Mouse (Mus musculus) embryonic facial prominence, embryonic 12.5 days (tissue): ENCODE data around the gene Fam129c. TPM values are rescaled to one million over a fixed set of nuclear protein-coding genes. Genes with fewer than 3 reads are reported as not detected.

ENCODE experiments used
- ATAC-seq: fragments of 200-750 bp; cut with Nextera tagmentation; 2 replicates; pipeline ENCODE4 v1.8.0; 2017; ENCODE audit not compliant: insufficient number of reproducible peaks, insufficient read depth, low FRiP score, low TSS enrichment
- H3K27ac ChIP-seq: fragments of 300-500 bp; sonication (generic); 2 replicates; pipeline ENCODE4 v1.5.1; 2016; ENCODE audit warnings: mild to moderate bottlenecking
- H3K27me3 ChIP-seq: fragments of 300-500 bp; sonication (generic); 2 replicates; pipeline ENCODE4 v1.6.1; 2016; ENCODE audit warnings: mild to moderate bottlenecking, moderate library complexity
- H3K36me3 ChIP-seq: fragments of 300-500 bp; sonication (generic); 2 replicates; pipeline ENCODE4 v1.6.1; 2016; ENCODE audit warnings: mild to moderate bottlenecking
- H3K4me1 ChIP-seq: fragments of 300-500 bp; sonication (generic); 2 replicates; pipeline ENCODE4 v1.6.1; 2016
- H3K4me2 ChIP-seq: fragments of 300-500 bp; sonication (generic); replicated peaks from 2 replicates; pipeline ENCODE4 v1.6.1; 2016; ENCODE audit warnings: mild to moderate bottlenecking, moderate library complexity
- H3K4me3 ChIP-seq: fragments of 300-500 bp; sonication (generic); 2 replicates; pipeline ENCODE4 v1.5.1; 2016; ENCODE audit warnings: mild to moderate bottlenecking
- H3K9ac ChIP-seq: fragments of 300-500 bp; sonication (generic); 2 replicates; pipeline ENCODE4 v1.6.1; 2016; ENCODE audit warnings: mild to moderate bottlenecking, moderate library complexity
- H3K9me3 ChIP-seq: fragments of 300-500 bp; sonication (generic); 2 replicates; pipeline ENCODE4 v1.6.1; 2016; ENCODE audit warnings: mild to moderate bottlenecking, moderate library complexity
- WGBS: fragments of 180-500 bp; shearing (Covaris S2); methylation state at CpG from one replicate; pipeline ENCODE4 v1.1.7; 2016; 5-methylcytosine and 5-hydroxymethylcytosine counted together
- microRNA-seq: library from miRNA; unstranded; fragments of <30 nt; microRNA quantifications from one replicate; pipeline ENCODE4, GENCODE M21; 2017
- polyA plus RNA-seq: library from polyadenylated mRNA; unstranded; fragments of >200 nt; fragmentation: Nextera tagmentation; extraction: Ambion mirVana; gene quantifications from 2 replicates; pipeline ENCODE4 v1.2.1, GENCODE M21; 2016

The Fam129c gene
- polyA plus RNA-seq, 1 experiment from 2014 or later = 4.5 TPM

DNA sequence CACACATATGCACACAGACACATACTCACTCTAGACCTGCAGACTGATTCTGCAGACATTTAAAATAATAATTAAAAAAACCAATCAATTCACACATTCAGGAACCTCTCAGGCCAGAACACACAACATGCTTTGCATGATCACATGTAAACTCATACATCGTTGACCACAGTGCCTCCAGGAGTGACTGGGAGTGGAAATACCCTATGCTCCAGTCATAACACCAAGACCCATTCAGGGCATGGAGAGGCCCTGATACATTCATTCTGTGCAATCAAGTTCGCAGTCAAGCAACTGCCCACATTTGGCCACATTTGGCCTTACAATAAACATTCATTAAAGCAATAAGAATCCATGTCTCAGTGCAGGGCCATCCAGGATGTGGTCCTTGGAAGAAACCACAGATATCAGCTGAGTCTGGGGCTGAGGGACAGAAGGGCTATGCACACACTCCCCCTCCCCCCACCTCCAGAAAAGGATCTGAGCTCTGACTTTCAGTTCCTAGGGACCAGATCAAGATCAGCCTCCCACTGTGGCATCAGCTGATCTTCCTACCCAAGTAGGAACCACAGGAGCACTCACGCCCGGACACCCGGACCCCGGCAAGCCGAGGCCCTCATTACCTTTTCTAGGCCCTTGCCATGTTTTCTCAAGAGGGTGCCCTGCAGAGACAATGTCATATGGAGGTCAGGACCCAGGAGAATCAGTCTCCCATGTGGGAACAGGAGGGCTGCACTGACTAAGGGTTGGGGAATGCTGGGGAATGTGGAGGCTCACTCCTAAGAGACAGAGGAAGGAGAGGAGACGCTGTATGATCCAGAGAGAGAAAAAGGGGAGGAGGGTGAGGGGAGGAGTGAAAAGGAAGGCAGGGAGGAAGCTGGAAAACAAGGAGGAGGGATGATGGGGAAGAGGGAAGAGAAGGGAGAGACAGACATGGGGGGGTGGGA is 40.0 kb downstream of the Fam129c start:
- no peak overlapping the region for H3K4me3 ChIP-seq
- H3K9me3 ChIP-seq = peaks cover 7% of the 10 kb centered on the region; the same call in 1 of the 2 replicates
- no peak overlapping the region for H3K4me2 ChIP-seq
- peaks cover 8% of the 10 kb centered on the region; the same call in 1 of the 2 replicates for H3K4me1 ChIP-seq
- whole genome bisulfite sequencing = 63% methylated on average over 8 of the region's 8 CpGs
- no peaks in the 10 kb centered on the region for H3K36me3 ChIP-seq
- no peak overlapping the region for H3K27ac ChIP-seq
- no peak overlapping the region for H3K9ac ChIP-seq
- ATAC-seq = no peak
- H3K27me3 ChIP-seq = peaks cover 26% of the 10 kb centered on the region

DNA sequence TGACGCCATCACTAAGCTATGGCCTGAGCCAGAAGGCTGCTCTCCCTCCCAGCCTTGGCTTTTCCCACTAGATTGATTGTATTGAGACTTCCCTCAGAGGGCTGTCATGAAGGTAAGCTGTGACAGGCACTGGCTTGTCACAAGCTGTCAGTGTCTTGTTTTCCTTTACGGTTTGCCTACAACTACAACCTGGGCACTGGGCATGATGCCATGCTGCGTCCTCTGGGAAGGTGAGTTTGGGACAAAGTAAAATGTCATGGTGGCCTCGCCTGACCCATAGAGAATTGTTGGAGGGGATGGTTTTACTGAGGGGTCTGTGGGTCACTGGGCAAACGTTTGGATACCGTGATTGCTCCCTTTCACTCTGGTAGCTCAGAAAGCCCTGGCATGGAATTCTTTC is 40.9 kb downstream of the Fam129c start:
- Histone ChIP-seq H3K4me2 (no peak overlapping the region), H3K4me3 (no peak overlapping the region), H3K27me3 (peaks cover 17% of the 10 kb centered on the region), H3K36me3 (no peaks in the 10 kb centered on the region), H3K27ac (no peak overlapping the region), H3K9me3 (no peaks in the 10 kb centered on the region), H3K9ac (no peak overlapping the region), H3K4me1 (peaks cover 8% of the 10 kb centered on the region; the same call in 1 of the 2 replicates)
- 71% methylated on average over 6 of the region's 6 CpGs for WGBS
- ATAC-seq = no peak

DNA sequence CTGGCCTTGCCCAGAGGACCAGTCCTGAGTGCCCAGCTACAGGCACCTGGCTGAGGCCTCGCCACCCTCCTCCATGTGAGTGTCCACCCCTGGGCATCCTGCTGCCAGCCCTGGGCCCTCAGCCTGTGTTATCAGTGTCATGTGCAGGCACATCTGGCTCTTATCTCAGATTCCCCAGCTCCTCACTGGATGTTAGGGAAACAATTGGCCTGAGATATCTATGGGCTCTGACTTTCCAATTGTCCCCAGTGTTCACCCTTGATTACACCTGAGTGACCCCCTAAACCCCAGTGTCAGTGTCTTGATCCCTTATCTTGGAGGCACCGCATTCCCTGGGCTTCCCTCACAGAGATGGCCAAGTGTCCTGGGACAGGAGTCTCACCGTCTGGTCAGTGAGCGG is 41.9 kb downstream of the Fam129c start:
- WGBS = 90% methylated on average over 4 of the region's 4 CpGs

DNA sequence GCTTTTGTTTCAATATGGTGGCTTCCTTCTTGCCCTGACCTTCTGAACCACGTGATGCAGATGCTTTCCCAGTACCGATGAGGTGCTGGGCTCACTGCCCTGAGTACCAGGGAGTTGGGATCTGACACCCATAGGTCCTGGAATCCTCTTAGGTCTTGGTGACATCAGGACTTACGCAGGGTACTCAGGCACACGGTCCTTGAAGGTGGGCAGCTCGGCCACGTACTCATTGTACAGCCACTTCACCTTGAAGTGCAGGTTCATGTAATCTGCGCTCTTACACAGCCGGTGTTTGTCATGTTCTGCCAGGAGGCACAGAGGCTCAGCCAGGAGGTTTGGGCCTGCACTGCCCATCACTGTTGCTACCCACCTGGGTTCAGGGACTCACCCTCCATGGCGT is 48.1 kb downstream of the Fam129c start:
- Histone ChIP-seq H3K9me3 (no peaks in the 10 kb centered on the region), H3K4me3 (no peak overlapping the region), H3K27ac (no peak overlapping the region), H3K4me1 (no peaks in the 10 kb centered on the region), H3K36me3 (no peaks in the 10 kb centered on the region), H3K4me2 (no peak overlapping the region), H3K27me3 (no peaks in the 10 kb centered on the region), H3K9ac (no peak overlapping the region)
- ATAC-seq = no peak
- 76% methylated on average over 9 of the region's 9 CpGs for WGBS

More for the DNA sequence above, 41.9 kb downstream of the Fam129c start:
- Histone ChIP-seq H3K9me3 (no peaks in the 10 kb centered on the region), H3K36me3 (no peaks in the 10 kb centered on the region), H3K9ac (no peak overlapping the region), H3K27ac (no peak overlapping the region), H3K4me3 (no peak overlapping the region), H3K4me1 (peaks cover 5% of the 10 kb centered on the region; the same call in 1 of the 2 replicates), H3K4me2 (no peak overlapping the region), H3K27me3 (peaks cover 12% of the 10 kb centered on the region; the same call in 1 of the 2 replicates)
- no peak for ATAC-seq

DNA sequence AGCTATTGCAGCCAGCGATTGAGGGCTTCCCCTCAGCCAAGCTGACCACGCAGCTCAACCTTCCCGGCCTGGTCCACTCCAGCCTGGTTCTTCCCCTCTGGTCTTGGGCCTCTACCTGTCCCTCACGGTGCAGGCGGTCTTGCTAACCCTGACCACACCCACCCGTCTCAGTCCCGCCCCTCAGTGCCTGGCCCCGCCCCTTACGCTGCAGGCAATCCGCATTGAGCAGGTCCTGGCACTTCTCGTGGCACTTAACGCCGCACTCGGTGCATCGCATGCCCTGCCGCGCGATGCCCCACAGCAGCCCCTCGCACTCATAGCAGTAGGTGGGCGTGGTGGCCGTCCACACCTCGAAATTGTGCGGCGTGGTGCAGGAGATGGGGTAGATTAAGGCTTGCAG is 57.2 kb downstream of the Fam129c start:
- ATAC-seq = no peak

More for the DNA sequence above, 57.2 kb downstream of the Fam129c start:
- Histone ChIP-seq H3K4me1 (0 out of 2 replicates have a peak, but pooled peaks cover 5% of the 10 kb centered on the region), H3K27ac (no peak overlapping the region), H3K4me2 (peak overlapping the region; percentile 23), H3K9me3 (no peaks in the 10 kb centered on the region), H3K27me3 (peaks cover 78% of the 10 kb centered on the region), H3K36me3 (no peaks in the 10 kb centered on the region), H3K9ac (no peak overlapping the region), H3K4me3 (peak overlapping the region; percentile 9; the same call in 1 of the 2 replicates)
- 2% methylated on average over 24 of the region's 24 CpGs for WGBS

Small RNA genes within 50 kb of the gene (microRNA-seq; reads per million reads assigned to microRNA genes)
- gene Mir6769b = not detected

Other genes starting within 250 kb of the Fam129c start
- 85.4 and 89.2 TPM in 2 replicates for gene Use1, start 230.8 kb upstream of the Fam129c start, polyA plus RNA-seq
- 5.4 and 5.6 TPM in 2 replicates for gene Ocel1, start 226.3 kb upstream of the Fam129c start, polyA plus RNA-seq
- 71.0 and 72.7 TPM in 2 replicates for gene Nr2f6, start 215.7 kb upstream of the Fam129c start, polyA plus RNA-seq
- gene Ushbp1, start 201.8 kb upstream of the Fam129c start, polyA plus RNA-seq = 8.6 and 8.9 TPM in 2 replicates
- 99.6 and 103 TPM in 2 replicates for gene Babam1, start 200.8 kb upstream of the Fam129c start, polyA plus RNA-seq
- 40.5 and 42.7 TPM in 2 replicates for gene Ankle1, start 191.6 kb upstream of the Fam129c start, polyA plus RNA-seq
- 89.4 and 92.7 TPM in 2 replicates for gene Abhd8, start 134.0 kb upstream of the Fam129c start, polyA plus RNA-seq
- 169 TPM in 2 replicates for gene Mrpl34, start 132.7 kb upstream of the Fam129c start, polyA plus RNA-seq
- gene Dda1, start 128.4 kb upstream of the Fam129c start, polyA plus RNA-seq = 108 and 117 TPM in 2 replicates
- gene Ano8, start 111.7 kb upstream of the Fam129c start, polyA plus RNA-seq = 9.6 and 10.7 TPM in 2 replicates
- 23.0 and 25.0 TPM in 2 replicates for gene Gtpbp3, start 109.5 kb upstream of the Fam129c start, polyA plus RNA-seq
- 62.2 and 64.4 TPM in 2 replicates for gene Plvap, start 85.9 kb upstream of the Fam129c start, polyA plus RNA-seq
- 0.48 and 0.49 TPM in 2 replicates for gene Ccdc194, start 71.9 kb upstream of the Fam129c start, polyA plus RNA-seq
- gene Bst2, start 60.2 kb upstream of the Fam129c start, polyA plus RNA-seq = 11.2 and 12.8 TPM in 2 replicates
- gene Mvb12a, start 54.7 kb upstream of the Fam129c start, polyA plus RNA-seq = 69.0 and 72.6 TPM in 2 replicates
- gene Tmem221, start 38.8 kb upstream of the Fam129c start, polyA plus RNA-seq = 0.23 and 1.1 TPM in 2 replicates
- gene Nxnl1, start 31.0 kb upstream of the Fam129c start, polyA plus RNA-seq = not detected in 2 replicates
- gene Slc27a1, start 28.8 kb upstream of the Fam129c start, polyA plus RNA-seq = 48.4 and 48.6 TPM in 2 replicates
- gene Pgls, start 5.5 kb upstream of the Fam129c start, polyA plus RNA-seq = 230 and 236 TPM in 2 replicates
- 72.7 and 72.8 TPM in 2 replicates for gene Colgalt1, start 13.3 kb downstream of the Fam129c start, polyA plus RNA-seq
- 1.9 and 2.8 TPM in 2 replicates for gene Unc13a, start 74.1 kb downstream of the Fam129c start, polyA plus RNA-seq
- gene Jak3, start 78.6 kb downstream of the Fam129c start, polyA plus RNA-seq = 3.4 and 4.5 TPM in 2 replicates
- 0.39 and 0.50 TPM in 2 replicates for gene Insl3, start 91.6 kb downstream of the Fam129c start, polyA plus RNA-seq
- 0.64 and 0.67 TPM in 2 replicates for gene B3gnt3, start 104.1 kb downstream of the Fam129c start, polyA plus RNA-seq
- 7.4 and 8.3 TPM in 2 replicates for gene Fcho1, start 128.1 kb downstream of the Fam129c start, polyA plus RNA-seq